Mouse (Mus musculus): ENCODE measurements around the gene 2700081O15Rik. TPM values are rescaled to one million over a fixed set of nuclear protein-coding genes. Genes with fewer than 3 reads are reported as not detected.
"Not testable (repeated sequence)": the region's sequence is repeated elsewhere in the genome, so short reads cannot be mapped to it uniquely, and the experiment has no call there.

The 2700081O15Rik gene
- total RNA-seq (2021) = 1 to 10 TPM; 6.8 to 7.9 TPM
- long read RNA-seq, experiment 1, full-length matches to known transcripts = 1 of 14 reads
- long read RNA-seq, experiment 1, partial matches to known transcripts = 0 of 14 reads
- long read RNA-seq, experiment 1, other reads (novel, unspliced or antisense) = 13 of 14 reads
- long read RNA-seq, experiment 2, full-length matches to known transcripts = 1 of 7 reads
- long read RNA-seq, experiment 2, partial matches to known transcripts = 0 of 7 reads
- long read RNA-seq, experiment 2, other reads (novel, unspliced or antisense) = 6 of 7 reads

DNA sequence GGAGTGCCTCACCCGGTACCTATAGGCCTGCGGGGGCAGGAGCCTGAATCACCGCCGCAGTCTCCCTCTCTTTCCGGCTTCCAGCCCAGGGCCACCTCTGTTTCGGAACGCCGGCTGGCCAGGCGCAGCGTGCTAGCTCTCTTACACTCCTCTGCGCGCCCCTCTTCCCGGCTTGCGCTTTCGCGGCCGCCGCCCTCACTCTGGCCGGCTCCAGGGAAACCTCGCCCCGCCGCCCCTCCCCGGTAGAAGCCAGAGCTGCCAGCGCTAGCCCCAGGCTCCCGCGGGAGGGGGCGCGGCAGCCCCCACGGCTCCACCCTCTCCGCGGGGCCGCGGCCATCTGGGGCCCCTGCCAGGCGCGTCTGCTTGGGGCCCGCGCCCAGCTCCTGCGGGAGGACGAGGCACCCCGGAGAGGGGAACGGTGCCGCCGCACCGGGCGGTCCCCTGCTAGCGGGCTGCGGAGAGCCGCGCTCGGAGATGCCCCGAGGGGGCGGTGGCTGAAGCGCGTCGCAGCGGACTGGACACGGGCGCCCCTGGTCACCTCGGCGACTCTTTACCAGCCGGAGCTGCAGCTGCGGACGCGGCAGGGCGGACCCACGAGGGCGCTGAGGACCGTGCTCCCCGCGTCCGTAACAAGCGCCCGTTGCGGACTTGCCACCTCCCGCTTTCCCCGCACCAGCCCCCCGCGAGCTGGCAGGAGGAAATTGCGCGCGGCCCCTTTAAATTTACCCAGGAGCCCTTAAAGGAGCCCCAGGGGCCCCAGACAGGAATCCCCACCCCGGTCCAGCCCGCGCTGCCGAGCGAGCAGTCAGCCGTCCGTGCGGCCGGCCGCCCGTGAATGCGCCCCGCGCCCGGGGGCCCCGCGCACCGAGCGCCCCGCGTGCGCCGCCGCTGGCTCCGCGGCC, at the start of gene 2700081O15Rik:
Gene 2700081O15Rik, plus strand, starts transcription at position 792 of the 902 bp plus-strand sequence.
- DNase-seq = peak; percentile 81

DNA sequence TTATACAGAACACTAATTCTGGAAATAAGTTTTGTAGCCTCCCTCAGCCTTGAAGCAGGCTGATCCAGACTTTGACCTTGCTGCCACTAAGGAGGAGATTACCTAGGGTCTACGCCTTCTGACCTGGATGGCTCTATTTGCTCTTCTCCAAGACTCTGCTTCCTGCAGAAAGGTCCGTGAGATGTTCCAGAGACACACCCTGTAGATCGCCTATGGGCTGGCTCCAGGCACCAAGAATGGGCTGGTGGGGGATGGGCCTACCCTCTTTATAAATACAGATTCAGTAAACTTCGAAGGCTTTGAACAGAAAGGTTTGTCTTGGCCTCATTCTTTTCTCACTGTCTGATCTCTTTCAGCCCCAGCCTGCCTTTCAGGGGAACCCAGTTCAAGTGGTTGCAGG, 48.0 kb upstream of the 2700081O15Rik start:
- DNase-seq = not testable (repeated sequence)

DNA sequence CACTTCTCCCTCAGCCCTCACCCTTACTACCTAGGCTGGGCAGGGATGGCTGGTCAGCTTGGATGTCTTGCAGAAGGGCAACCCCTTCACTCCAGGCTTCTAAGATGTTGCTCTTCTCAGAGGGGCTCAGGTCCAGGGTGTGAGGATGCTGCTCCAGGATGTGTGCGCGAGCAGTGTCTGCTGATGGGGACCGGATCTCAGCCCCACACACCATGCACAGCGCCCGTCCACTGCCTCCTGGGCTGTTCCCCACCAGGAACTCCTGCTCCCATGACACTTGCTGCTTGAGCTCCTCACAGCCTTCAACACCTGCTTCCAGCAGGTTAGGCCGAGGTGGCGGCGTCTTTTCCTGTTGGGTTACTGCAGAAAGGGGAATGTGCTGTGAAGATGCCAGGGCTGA, 42.9 kb upstream of the 2700081O15Rik start:
- no peak for DNase-seq

DNA sequence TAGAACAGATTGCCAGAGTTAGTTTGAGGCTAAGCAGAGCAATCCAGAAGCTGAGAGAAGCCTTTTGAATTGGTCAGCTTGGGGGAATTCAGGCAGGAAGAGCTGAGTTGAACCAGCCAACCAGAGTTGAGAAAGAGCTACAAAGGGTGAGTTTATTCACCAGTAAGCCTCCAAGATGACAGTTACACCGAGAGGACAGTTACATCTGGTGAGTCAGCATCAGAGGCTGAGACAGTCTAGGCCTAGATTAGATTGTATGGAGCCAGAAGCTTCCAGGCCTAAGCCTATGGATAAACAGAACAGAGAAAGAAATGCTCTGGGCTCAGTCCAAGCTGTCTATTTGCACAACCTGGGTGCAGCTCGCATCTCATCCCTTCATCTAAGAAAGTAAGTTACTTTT, 39.8 kb upstream of the 2700081O15Rik start:
- DNase-seq = no peak

DNA sequence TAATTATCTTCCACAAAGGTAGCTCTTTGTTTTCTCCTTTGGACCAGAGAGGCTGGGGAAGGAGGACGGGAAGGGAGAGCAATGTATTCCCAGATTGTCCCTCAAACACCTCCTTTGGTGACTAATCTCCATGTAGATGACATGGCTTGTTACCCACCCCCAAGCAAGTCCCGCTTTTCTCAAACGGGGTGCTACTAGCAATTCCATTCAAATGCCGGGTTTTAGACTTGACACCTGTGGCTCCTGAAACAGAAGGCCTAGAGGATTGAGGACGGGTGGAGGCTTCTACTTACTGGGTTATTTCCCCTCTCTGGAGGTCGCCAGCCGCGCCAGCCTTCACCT, 35.5 kb upstream of the 2700081O15Rik start:
- no peak for DNase-seq

DNA sequence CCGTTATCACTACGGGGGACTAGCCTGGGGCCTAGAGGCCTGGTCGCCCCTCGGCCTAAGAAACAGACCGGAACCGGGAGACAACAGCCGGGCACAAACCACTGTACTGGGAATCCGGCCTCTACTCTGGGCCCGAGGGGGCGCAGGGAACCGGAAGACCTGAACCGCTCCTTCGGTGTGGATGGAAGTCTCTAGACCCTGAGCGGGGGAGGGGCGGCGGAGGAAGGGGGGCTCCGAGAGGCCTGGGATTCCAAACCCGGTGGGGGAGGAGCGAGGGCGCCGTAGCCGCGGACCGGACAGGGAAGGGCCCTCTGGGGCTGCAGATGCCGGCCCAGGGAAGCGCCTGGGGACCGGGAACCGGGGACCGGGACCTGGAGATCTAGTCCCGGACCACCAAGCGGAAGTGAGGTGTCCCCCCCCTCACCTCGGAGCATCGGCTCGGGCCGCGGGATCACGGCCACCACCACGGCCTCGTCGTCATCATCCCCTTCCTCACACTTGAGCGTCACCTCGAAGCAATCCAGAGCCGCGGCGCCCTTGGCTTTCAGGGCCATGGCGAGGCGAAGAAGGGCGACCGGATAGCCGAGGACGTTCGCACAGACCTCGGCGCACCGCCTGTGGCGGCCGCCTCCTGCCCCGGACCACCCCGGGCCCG, 35.0 kb upstream of the 2700081O15Rik start:
- DNase-seq = peak; percentile 64

DNA sequence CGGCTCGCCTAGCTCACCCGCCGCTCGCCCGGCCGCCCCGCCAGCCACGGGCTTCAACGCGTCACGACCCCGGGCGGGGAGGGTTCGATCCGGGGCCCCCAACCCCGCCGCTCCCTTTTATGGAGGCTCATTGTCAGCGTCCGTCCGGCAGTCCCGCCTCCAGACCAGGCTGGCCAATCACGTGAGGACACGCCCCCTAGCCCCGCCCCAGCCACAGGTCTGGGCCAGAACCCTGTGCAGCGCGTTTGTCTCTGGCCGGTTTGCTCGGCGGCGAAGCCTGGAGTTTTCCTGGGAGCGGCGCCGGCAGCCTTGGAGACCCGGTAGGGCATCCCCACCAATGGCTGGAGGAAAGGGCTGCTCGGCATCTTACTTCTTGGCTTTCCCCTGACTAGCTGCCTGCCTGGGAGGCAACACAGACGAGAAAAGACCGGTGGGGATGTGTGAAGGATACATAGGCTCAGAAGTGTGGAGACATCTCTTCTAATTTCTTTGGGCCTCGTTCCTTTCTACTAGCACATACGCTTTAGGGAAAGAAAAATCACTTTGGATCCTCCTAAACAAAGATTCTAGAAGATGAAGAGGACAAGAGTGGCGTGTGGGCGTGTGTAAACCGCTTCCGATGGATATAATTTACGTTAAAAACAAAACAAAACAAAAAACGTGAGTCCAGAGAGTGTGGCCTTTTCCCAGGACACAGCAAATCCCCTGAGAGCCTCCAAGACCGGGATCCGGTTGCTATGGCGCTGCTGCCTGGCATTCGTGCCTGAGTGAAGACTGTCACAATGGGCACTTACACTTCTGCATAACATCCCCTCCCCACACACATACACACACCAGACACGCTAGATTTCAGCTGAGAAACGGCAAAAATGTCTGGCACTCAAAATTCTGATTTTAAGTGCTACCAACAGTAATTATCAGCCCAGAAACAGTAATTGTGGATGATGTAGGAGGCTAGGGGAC, 34.2 kb upstream of the 2700081O15Rik start, which contains the start of gene Spindoc:
Gene Spindoc, minus strand, starts transcription at position 92 of the 963 bp plus-strand sequence.
- peak; percentile 97 for DNase-seq

DNA sequence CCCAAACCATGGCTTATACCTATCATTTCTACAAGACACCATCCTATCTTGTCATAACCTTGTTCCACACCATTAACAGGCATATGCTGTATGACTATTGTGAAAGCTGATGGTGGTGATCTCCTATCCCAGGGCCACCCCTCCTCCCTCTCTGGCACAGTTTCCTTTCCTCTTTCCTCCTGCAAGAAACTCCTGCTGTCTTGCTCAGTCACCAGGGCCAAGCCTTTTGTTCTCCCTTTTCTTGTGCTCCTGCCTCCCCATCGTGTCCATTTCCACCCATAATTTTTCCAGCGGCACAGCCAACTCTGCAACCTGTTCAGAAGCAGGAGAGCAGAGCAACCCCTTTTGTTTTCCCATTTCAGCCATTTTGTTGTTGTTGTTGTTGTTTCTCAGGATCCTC, 31.4 kb upstream of the 2700081O15Rik start:
- no peak for DNase-seq

DNA sequence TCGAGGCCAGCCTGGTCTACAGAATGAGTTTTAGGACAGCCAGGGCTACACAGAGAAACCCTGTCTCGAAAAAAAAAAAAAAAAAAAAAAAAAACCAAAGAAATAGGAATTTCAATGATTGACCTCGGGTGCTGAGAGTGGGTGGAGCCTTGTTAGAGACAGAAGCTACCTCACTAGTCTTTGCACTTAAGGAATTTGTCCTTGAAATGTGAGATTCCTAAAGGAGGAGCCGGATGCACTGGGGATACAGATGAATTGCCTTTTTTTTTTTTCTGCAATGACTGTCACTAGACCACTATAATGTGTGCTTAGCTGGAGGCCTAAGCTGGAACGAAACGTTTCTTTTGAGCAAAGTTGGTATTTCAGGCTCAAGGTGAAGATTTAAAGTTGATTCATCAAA, 28.9 kb upstream of the 2700081O15Rik start:
- DNase-seq = no peak

DNA sequence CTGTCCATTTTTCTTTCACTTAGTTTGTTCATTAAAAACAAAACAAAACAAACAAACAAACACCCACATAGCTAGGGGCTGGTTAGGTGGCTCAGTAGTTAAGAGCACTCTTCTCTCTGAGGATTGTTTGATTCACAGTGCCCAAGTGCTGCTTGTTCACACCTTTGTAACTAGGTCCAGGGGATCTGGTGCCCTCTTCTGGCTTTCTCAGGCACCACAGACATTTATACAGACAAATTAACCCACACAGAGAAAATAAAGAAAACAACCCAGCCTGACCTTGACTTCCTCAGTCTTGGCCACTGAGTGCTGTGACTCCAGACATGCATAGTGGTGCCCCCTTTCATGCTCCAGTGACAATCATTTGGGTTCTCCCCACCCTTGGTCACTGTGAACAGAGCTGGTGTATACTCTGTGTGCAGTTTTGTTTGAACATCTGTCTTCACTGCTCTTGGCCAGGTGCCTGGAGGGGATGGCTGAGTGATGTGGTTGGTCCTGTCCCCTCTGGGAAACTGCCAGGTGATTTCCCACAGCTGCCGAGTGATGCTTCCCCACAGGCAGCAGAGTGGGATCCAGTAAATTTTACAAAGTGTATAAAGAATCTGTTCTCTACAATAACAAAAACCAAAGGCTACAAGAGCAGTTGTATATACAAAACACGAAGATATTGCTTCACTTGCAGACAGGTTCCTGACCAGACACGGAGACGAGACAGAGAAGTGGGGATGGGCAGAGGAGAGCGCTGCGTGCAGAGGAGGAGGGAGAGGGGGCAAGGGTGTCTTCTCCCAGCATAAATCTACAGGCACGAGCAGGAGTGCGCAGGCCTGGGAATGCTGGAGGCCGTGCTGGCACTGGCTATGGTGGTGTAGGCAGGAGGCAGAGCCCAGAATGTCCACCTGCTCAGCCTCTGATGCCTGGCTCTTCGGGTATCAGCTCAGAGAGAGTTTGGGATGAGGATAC, 20.3 kb upstream of the 2700081O15Rik start:
- peak; percentile 43 for DNase-seq

DNA sequence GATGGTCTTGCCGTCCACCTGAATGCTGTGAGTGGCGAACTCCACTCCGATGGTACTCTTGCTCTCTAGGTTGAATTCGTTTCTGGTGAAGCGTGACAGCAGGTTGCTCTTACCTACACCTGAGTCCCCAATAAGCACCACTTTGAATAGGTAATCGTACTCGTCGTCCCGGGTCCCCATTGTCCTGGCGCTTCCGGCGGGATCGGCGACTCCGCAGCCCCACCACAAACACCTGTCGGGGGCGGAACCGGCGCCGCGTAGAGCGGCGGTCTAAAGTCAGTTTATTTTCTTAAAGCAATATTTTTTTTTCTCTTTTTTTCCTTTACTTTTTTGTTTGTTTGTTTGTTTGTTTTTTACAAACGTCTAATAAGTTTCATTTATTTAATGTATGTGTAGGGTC, 18.5 kb upstream of the 2700081O15Rik start:
- not testable (repeated sequence) for DNase-seq

DNA sequence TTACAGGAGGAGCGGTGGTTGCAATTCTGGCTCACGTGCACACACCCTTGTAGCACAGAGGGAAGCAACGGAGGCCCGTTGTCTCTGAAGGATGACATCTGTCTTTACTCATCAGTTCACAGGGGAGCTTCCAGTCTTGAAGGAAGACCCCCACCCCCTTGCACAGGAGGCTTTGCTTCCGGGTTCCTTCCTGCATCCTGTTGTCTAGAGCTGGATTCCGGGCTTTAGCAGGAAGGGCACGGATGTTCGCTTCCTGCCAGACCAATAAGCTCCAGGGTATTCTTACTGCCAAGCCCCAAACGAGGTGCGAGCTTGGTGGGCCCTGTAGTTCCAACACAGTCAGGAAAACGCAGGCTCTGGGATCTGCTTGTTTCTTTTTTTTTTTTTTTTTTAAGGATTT, 16.8 kb upstream of the 2700081O15Rik start:
- DNase-seq = peak; percentile 17

DNA sequence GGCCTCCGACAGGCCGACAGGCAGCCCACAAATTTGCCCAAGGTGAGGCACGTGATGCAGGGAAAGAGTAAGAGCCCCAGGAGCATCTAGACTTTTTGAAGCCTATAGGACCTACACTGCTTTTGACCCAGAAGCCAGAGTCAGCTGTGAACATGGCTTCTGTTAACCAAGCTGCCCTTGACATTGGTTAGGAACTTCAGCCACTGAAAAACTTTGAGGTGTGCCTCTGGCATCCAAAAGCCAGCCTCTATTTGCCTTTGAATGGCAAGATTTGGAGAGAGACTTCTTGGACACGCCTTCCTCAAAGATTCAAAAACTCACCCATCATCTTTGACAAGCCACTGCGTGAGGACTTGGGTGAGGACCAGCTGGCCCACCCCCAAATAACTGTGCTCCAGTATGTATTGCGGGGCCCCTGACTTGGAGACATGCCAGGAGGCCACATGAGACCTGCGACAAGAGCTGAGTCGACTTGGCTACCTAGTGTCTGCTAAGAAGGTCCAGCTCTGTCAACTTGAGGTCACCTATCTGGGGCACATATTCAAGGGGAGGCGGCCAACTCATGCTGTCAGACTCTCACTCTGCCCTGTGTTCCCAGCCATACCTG, 12.7 kb upstream of the 2700081O15Rik start:
- no peak for DNase-seq

DNA sequence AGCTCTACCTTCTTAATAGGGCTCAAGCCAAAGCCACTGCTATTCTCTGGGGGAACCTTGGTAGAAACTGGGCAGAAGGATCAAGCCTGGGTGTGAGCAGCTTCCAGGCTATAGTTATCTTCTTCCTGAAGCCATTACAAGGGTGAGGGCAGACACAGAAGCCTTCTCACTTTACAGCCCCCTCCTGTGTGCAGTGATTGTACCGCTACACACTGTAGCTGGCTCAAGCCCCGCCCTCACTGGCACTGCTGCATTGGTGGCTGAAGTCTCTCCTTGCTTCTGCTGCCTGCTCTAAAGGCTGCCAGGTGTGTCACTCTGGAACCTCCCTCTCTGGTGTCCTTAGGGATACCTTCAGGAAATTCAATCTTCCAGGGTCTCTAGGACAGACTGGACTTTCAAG, 5.1 kb upstream of the 2700081O15Rik start:
- no peak for DNase-seq

DNA sequence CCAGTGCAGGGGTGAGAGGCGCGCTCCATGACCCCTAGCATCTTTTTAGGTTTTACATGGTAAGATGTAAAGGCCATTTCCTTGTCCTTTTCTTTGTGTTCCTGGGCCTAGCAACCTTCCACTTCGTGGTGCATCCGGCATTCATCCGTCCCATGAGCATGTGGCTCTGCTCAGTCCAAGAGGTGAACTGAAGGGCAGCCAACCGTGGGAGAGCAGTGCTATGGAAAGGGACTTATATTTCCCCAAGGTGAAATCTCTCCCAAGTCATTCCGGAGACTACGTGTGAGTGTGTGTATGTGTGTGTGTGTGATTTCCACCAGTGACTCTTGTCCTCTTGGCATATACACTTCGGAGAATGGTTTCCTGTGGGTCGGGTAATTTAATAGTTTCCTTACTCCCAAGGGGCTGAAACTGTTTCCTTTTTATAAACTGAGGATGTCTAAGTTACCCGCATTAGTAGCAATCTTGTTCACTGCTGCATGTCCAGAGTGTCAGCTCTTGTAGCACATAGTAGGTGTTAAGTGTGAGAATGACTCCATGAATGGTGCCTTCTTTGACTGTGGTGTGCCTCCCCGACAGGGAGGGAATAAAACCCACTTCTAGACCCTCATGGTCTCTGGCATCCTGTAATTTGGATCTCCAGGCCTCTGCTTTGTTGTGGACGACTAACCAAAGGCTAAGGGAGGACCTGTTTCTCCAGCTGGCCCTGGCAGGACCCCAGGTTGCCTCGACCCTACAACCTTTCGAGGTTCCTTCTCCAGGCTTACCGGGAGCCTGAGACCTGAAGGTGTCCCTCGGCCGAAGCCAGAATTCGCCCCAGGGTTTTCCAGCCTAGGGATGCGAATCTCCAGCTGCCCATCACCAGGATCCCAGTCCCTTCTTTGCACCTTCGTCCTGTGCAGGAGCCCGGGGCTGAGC, 1.2 kb upstream of the 2700081O15Rik start:
- no peak for DNase-seq

DNA sequence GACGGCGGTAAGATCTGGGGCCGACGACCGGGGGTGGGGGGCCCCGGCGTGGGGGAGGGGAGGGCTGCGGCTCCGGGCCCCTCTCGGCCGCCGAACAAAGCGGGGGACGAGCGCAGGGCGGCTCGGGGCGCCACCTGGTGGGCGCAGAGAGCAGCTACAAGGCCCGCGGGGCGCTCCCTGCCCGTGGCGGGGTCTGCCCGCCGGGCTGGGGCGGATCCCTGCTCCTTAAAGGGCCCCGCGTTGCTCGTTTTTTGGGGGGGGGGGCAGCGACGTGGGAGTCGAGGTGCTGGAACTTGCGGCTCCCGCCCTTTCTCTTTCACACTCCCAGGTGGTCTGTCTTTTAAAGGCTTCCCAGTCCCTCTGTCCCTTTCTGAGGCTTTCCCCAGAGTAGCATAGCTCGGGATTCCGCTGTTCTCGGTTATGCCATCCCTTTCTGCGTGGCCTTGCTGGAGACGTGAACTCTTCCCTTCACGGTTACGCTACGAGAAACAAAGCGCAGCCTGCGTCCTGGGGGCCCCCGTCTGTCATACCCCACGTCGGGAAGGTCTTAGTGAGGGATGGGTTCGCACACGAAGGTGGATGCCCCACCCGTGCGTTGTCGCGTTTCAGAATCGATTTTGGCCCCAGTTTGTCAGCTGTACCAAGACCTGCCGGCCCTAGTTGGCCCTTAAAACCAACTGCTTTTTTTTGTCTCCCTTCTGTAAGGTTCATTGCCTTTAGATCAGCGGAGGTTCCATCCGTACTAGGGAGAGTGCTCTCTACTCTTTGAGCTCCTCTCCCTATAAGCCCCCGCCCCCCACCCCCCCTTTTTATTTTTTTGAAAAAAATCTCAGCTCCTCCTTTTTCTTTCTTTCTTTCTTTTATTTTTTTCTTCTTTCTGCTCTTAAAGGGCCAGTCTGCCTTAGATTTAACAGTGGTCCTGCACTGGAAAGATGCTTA, 755 bp downstream of the 2700081O15Rik start:
- peak; percentile 82 for DNase-seq

DNA sequence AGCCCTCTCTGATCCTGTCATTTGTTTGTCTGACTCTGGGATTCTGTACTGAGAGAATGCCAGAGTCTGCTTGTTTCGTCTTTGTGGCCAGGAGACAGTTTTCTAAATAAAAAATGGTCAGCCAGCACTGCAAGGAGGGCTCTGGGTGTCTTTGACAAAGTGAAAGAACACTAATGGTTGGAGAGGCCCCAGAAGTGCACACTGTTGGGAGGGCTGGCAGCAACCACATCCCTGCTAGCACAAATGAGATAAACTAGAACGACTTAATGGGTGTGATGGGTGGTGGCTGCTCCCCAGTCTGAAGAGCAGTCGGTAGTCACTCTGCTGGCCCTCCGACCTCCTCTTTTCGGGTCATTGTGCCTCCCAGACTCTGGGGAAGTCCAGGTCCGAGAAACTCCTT, 1.7 kb downstream of the 2700081O15Rik start:
- DNase-seq = no peak

DNA sequence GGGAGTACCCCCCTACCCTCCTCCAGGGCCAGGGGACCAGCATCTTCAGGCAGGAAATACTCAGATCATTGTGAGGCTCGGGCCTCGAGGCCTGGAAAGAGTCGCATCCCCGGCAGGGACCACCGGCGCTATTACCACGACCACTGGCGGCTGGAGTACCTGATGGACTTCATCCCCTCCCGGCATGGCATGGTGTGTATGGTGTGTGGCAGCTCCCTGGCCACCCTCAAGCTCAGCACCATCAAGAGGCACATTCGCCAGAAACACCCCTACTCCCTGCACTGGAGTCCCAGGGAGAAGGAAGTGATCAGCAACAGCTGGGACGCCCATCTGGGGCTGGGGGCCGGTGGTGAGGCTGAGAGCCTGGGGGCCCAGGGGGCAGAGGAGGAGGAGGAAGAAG, 2.7 kb downstream of the 2700081O15Rik start:
- DNase-seq = no peak

Data from gastrocnemius, postnatal 25 days (tissue).